Mouse (Mus musculus) gastrocnemius, adult 8-10 months (tissue): ENCODE measurements around the gene H2-Aa. TPM values are rescaled to one million over a fixed set of nuclear protein-coding genes. Genes with fewer than 3 reads are reported as not detected.

Source experiments
- total RNA-seq, 4 experiments: library from RNA; stranded (reverse); gene quantifications; 2 replicates each; pipeline ENCODE4 v1.2.4; 2022

The H2-Aa gene
- total RNA-seq, 4 experiments from 2014 or later = 3.1 to 4.1 (median 3.5) TPM

Other genes with a start within 250 kb of the H2-Aa start
- 1 to 10 TPM; 2.5 to 4.8 (median 3.9) TPM for gene Col11a2, start 248.4 kb downstream of the H2-Aa start, total RNA-seq
- not detected for gene H2-Oa, start 195.5 kb downstream of the H2-Aa start, total RNA-seq
- 1 to 10 TPM; 3.0 to 4.6 (median 4.0) TPM for gene H2-DMa, start 168.3 kb downstream of the H2-Aa start, total RNA-seq
- 10 to 100 TPM; 67.9 to 73.8 (median 69.8) TPM for gene Brd2, start 165.2 kb downstream of the H2-Aa start, total RNA-seq
- gene H2-DMb2, start 144.5 kb downstream of the H2-Aa start, total RNA-seq = under 1 TPM in 2 of 4 experiments, not detected in 2; 0.40 to 0.61 TPM
- under 1 TPM in 2 of 4 experiments, not detected in 2; 0.19 to 0.81 TPM for gene H2-DMb1, start 134.8 kb downstream of the H2-Aa start, total RNA-seq
- 1 to 10 TPM in 3 of 4 experiments, under 1 TPM in 1; 0.82 to 1.3 (median 1.2) TPM for gene Tap1, start 100.3 kb downstream of the H2-Aa start, total RNA-seq
- 1 to 10 TPM; 1.4 to 2.1 (median 1.7) TPM for gene Psmb9, start 100.1 kb downstream of the H2-Aa start, total RNA-seq
- 1 to 10 TPM; 2.1 to 4.3 (median 3.4) TPM for gene Psmb8, start 90.1 kb downstream of the H2-Aa start, total RNA-seq
- gene Tap2, start 84.3 kb downstream of the H2-Aa start, total RNA-seq = 1 to 10 TPM; 5.1 to 7.6 (median 6.7) TPM
- gene H2-Ob, start 48.9 kb downstream of the H2-Aa start, total RNA-seq = under 1 TPM in 1 of 4 experiments, not detected in 3; 0.10 TPM
- 1 to 10 TPM; 2.3 to 4.7 (median 3.9) TPM for gene H2-Ab1, start 30.1 kb downstream of the H2-Aa start, total RNA-seq
- gene H2-Eb1, start 18.0 kb upstream of the H2-Aa start, total RNA-seq = 1 to 10 TPM; 2.6 to 6.3 (median 3.7) TPM
- not detected for gene H2-Eb2, start 37.8 kb upstream of the H2-Aa start, total RNA-seq
- under 1 TPM in 2 of 4 experiments, not detected in 2; 0.35 to 0.47 TPM for gene Btnl2, start 67.0 kb upstream of the H2-Aa start, total RNA-seq
- gene Btnl1, start 89.3 kb upstream of the H2-Aa start, total RNA-seq = not detected
- not detected for gene BC051142, start 111.0 kb upstream of the H2-Aa start, total RNA-seq
- gene Btnl4, start 189.5 kb upstream of the H2-Aa start, total RNA-seq = not detected
- not detected for gene Btnl6, start 229.5 kb upstream of the H2-Aa start, total RNA-seq